Mouse (Mus musculus) erythroblast, embryonic 14.5 days (primary cell): ENCODE measurements around the gene Gdf1.

Experiments
- GATA1 ChIP-seq: IDR thresholded peaks from 2 replicates; pipeline ENCODE4 v1.6.1; 2012; ENCODE audit warnings: low read length, inconsistent platforms, mixed read lengths
- TAL1 ChIP-seq: IDR thresholded peaks from 3 replicates; pipeline ENCODE4 v1.6.1; 2012; ENCODE audit warnings: low read length, inconsistent platforms, mixed read lengths

GRCm38 (mm10) chr8:70344279-70344678, 14.7 kb downstream of the Gdf1 start:
- TF ChIP-seq TAL1 = no peak
- TF ChIP-seq GATA1 = no peak
